Mouse (Mus musculus) spleen, adult 2 months (tissue): ENCODE results near the gene Cetn3.

Experiments
- CTCF ChIP-seq: fragments of 200-500 bp; IDR thresholded peaks from 2 replicates; pipeline ENCODE4 v1.5.1; 2011; ENCODE audit warnings: mild to moderate bottlenecking, inconsistent platforms; ENCODE audit not compliant: insufficient read depth, insufficient read length, insufficient replicate concordance; ENCODE audit errors: extremely low read depth
- POLR2A ChIP-seq: fragments of 200-500 bp; IDR thresholded peaks from 2 replicates; pipeline ENCODE4 v1.6.1; 2011; ENCODE audit warnings: low read depth, low read length, inconsistent platforms

DNA sequence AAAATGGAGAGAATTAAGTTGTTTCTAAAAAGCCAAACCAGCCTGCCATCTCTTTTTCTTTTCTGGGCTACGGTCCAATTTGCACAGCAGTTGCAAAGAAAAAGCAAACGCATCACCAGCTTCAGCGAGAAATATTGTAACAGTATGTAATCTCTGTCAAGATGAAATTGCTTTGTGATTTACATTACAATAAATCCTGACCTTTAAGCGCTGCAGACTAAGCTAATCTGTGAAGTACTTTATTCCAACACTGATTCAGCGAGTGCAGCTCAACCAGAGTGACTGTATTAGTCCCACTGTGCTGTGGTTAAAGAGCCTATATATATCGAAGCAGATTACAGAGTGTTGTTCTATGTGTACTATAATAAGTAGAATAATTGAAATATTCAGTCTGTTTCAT, 45.6 kb downstream of the Cetn3 start:
- TF ChIP-seq POLR2A = no peak
- TF ChIP-seq CTCF = no peak
